Mouse (Mus musculus) fat pad, adult 2 months (tissue): ENCODE data around the gene Pfas.
"Not testable (repeated sequence)": the region's sequence is repeated elsewhere in the genome, so short reads cannot be mapped to it uniquely, and the experiment has no call there.

ENCODE experiments used
- DNase-seq: peaks from one replicate; pipeline ENCODE4 v3.0.0-alpha.2; 2011; ENCODE audit warnings: low read depth, low spot score; ENCODE audit errors: extremely low read depth

The Pfas gene

GRCm38 (mm10) chr11:68973250-68974058 lies 34.8 kb downstream of the Pfas start:
- DNase-seq, result not testable (repeated sequence)

GRCm38 (mm10) chr11:68970232-68970631 lies 38.0 kb downstream of the Pfas start:
- peak; percentile 68 for DNase-seq

- DNase-seq, result no peak
These were observed 39.5 kb downstream of the Pfas start for GRCm38 (mm10) chr11:68968752-68969151.

DNA sequence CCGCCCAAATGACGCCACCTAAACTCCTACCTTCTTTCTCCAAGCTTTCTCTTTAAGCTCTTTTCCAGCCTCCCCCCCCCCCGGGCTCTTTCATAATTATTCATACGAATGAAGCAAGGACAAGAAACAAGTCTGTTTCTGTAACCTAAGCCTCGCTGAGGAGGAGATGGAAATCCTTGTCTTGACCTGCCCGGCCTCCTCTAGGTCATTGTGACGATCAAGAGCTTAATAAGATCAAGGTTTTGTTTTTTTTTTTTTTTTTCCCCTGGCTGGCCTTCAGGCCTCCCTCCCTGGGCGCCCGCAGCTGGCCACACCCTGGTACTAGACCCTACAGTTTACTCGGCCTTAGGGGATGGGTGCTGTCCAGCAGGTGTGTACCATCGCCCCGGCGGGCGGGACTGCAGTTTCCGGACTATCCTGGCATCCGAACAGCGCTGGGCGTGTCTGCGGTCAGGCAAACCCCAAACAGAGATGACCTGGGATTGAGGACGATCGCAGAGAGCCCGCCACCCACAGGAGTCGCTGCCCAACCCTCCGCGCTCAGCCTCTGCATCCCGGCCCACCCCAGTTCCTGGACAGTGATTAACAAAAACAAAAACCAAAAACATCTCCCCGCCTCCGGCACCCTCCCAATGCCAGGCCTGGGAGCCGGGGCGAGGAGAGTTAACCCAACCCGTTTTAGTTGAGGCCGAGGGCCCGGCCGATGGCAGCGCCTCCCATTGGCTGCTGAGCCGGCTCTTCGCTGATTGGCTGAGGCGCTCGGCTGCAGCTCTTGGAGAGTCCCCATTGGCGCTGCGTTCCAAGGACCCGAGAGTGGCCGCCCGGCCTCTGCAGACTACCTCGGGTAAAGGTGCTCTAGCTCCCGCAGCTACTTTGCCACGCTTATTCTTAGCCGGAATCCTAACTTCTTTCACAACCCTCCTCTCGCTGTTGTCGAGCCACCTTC lies 40.6 kb downstream of the Pfas start, which contains the start of gene Slc25a35:
Gene Slc25a35 (plus strand): TSS at position 795 of the 946 bp plus-strand sequence.
- peak; percentile 90 for DNase-seq

- DNase-seq, result no peak
These were observed 41.7 kb downstream of the Pfas start for GRCm38 (mm10) chr11:68966554-68966953.

- no peak for DNase-seq
These were observed 42.4 kb downstream of the Pfas start for GRCm38 (mm10) chr11:68965845-68966244.

GRCm38 (mm10) chr11:68965050-68965449 lies 43.2 kb downstream of the Pfas start:
- no peak for DNase-seq

- DNase-seq, result no peak
These were observed 44.9 kb downstream of the Pfas start for GRCm38 (mm10) chr11:68963405-68963804.

GRCm38 (mm10) chr11:68962159-68962558 lies 46.1 kb downstream of the Pfas start:
- not testable (repeated sequence) for DNase-seq

DNA sequence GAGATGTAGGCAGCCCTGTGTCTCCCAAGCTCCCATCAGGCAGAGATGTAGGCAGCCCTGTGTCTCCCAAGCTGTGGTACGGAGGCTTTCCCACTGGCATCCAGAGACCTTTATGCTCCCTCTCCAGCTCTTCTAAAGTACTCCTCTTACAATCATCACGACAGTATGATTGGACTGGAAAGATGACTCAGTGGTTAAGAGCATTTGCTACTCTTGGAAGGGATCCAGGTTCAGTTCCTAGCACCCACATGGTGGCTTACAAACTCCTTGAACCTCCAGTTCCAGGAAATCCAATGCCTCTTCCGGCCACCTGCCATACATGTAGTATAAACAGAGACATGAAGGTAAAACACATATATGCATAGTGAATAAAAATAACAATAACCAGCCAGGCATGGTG lies 46.7 kb downstream of the Pfas start:
- DNase-seq, result no peak

GRCm38 (mm10) chr11:68957971-68958370 lies 50.3 kb downstream of the Pfas start:
- DNase-seq, result no peak

DNA sequence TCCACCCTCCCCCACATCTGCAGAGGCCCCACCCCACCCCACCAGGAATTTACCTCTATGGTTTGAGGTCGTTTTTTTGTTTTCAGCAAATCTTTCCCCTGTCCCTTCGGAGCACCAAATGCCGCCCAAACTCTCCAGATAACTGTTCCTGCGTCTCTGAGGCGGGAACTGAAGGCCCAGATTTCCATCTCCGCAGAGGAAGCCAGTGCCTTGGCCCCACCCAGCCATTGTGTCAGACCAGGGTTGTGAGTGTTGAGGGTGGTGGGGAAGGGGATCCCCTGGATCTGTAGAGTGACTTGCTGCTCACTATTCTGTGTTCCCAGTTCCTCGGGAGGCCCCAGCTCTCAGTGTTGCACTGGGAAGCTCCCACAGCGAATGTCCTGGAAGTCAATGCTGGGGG lies 51.0 kb downstream of the Pfas start, which contains the start of gene Arhgef15:
Gene Arhgef15 (minus strand): TSS at position 173 of the 400 bp plus-strand sequence.
- DNase-seq, result no peak

GRCm38 (mm10) chr11:68956697-68957096 lies 51.6 kb downstream of the Pfas start:
- no peak for DNase-seq

GRCm38 (mm10) chr11:68956107-68956506 lies 52.2 kb downstream of the Pfas start:
- DNase-seq, result no peak

- DNase-seq, result no peak
These were observed 52.8 kb downstream of the Pfas start for GRCm38 (mm10) chr11:68955473-68955872.

- DNase-seq, result no peak
These were observed 53.9 kb downstream of the Pfas start for GRCm38 (mm10) chr11:68954408-68954807.

DNA sequence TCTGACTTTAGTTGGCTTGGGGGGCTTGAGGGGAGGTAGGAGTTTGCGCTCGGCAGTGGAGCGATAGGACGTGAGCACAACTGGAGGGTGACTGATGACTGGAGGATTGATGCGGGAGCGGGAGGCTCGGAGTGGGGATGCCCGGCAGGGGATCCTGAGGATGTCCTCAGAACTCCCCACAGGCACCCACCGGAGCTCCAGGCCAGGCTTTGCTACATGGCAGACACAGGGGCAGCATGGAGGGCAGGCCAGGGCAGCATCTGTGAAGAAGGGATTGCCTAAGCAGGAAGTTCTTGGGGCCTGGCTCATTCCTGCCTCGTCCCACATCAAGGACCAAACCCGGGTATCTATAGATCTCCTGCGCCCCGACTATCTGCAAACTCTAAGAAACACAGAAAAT lies 54.4 kb downstream of the Pfas start:
- no peak for DNase-seq

- DNase-seq, result no peak
These were observed 60.7 kb downstream of the Pfas start for GRCm38 (mm10) chr11:68947542-68947993.

DNA sequence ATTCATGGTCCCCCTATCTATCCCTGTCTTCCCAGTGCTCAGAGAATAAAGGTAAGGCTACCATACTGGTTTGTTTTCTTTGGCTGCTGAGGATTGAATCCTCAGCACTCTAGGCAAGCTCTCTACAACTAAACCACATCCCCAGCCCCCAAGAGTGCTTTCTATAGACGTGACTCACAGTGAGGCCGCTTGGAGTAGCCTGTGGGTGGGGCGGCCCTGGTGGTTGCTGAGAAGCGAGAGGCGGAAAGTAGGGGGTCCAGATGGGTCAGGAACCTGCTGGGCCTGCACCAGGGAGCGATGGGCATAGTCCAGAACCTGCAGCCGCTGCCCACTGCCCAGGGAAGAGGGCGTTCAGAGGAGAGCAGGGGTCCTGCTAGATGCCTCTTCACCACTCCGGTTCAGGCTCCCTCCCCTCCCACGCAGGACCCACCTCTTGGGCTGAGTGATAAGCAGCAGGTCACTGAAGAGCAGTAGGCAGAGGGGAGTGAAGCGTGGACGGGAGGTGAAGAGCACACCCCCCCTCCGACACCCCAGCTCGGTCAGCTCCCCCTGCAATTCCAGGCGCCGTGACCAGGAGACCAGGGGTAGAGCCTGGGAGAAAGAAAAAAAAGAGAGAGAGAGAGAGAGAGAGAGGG lies 61.3 kb downstream of the Pfas start:
- DNase-seq, result no peak

DNA sequence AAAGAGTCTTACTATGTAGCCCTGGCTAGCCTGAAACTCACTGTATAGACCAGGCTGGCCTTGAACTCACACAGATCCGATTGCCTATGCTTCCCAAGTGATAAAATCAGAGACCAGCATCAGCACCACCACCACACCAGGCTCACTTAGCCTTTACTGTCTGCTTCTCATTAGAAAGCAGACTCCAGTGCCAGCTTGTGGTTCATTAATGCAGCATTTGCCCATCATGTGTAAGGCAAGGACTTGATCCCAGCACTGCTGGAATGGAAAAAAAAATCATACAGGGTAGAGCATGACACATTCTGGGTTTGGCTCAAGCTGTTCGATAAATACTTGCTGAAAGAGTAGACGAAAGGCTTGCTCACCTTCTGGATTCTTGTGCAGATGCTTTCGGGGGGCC lies 62.3 kb downstream of the Pfas start:
- DNase-seq, result no peak

DNA sequence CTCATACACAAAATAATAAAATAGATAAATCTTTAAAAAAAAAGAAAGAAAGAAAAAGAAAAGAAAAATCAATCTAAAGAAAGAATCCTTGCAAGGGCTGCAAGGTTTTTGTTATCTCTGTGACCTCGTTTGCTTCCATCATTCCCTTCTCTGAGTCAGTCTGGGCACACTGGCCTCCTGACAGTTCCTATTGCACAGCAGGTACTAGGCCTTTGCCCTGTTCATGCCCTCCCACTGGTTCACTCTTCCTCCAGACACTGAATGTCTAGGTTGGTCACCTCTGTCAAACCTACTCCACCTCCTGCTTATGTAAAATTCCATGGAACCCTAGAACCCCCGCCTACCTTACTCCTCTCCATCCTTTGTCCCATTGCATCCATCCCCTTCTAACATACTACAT lies 63.0 kb downstream of the Pfas start:
- DNase-seq, result no peak
